Mouse (Mus musculus) CD8-positive naive resting alpha-beta T cell, adult 57 days (primary cell): ENCODE data around the gene Pllp. TPM values are rescaled to one million over a fixed set of nuclear protein-coding genes. Genes with fewer than 3 reads are reported as not detected.

Experiments
- total RNA-seq: library from RNA; stranded (reverse); gene quantifications from one replicate; pipeline ENCODE4 v1.2.4, GENCODE M21; 2023

Gene Pllp
- not detected for total RNA-seq

GRCm38 (mm10) chr8:94695994-94696384 lies at the start of gene Pllp:
Gene Pllp (minus strand): TSS chr8:94696278.

GRCm38 (mm10) chr8:94745476-94746184 lies 49.6 kb upstream of the Pllp start, which contains the start of gene Ccl22:
Gene Ccl22 (plus strand): TSS chr8:94745590.

GRCm38 (mm10) chr8:94666456-94667308 lies 29.4 kb downstream of the Pllp start, which contains the start of gene Arl2bp:
Gene Arl2bp (plus strand): TSS chr8:94666600.

Other genes with a start within 250 kb of the Pllp start
- 0.49 TPM for gene Cpne2, start 163.3 kb downstream of the Pllp start, total RNA-seq
- gene Rspry1, start 94.3 kb downstream of the Pllp start, total RNA-seq = 32.5 TPM
- gene Fam192a, start 94.3 kb downstream of the Pllp start, total RNA-seq = 39.4 TPM
- gene Arl2bp, start 29.7 kb downstream of the Pllp start, total RNA-seq = 120 TPM
- gene Ccl22, start 49.3 kb upstream of the Pllp start, total RNA-seq = not detected
- gene Cx3cl1, start 75.7 kb upstream of the Pllp start, total RNA-seq = not detected
- not detected for gene Ccl17, start 114.2 kb upstream of the Pllp start, total RNA-seq
- 39.6 TPM for gene Coq9, start 142.0 kb upstream of the Pllp start, total RNA-seq
- 60.7 TPM for gene Ciapin1, start 142.1 kb upstream of the Pllp start, total RNA-seq
- 56.6 TPM for gene Polr2c, start 161.2 kb upstream of the Pllp start, total RNA-seq
- 0.40 TPM for gene Dok4, start 180.1 kb upstream of the Pllp start, total RNA-seq
- gene Ccdc102a, start 221.8 kb upstream of the Pllp start, total RNA-seq = 10.8 TPM
- gene Adgrg5, start 227.4 kb upstream of the Pllp start, total RNA-seq = 135 TPM